Mouse (Mus musculus) activated CD4-positive, CD25-positive, alpha-beta regulatory T cell, adult 4 months (primary cell): ENCODE data around the gene Tbxas1. TPM values are rescaled to one million over a fixed set of nuclear protein-coding genes. Genes with fewer than 3 reads are reported as not detected.

Experiments
- ATAC-seq: one replicate; pipeline ENCODE4 v1.8.0; 2017
- polyA plus RNA-seq, 2 experiments: library from polyadenylated mRNA; unstranded; fragments of 100-300 nt; shearing (Covaris generic); gene quantifications; one replicate each; pipeline ENCODE4 v1.2.1; 2017

Tbxas1 gene
- polyA plus RNA-seq, 2 experiments from 2014 or later: 0.12 to 0.13 TPM

GRCm38 (mm10) chr6:38900479-38901126 lies 25.4 kb downstream of the Tbxas1 start:
- peak; percentile 81 for ATAC-seq

GRCm38 (mm10) chr6:38901152-38901551 lies 25.9 kb downstream of the Tbxas1 start:
- ATAC-seq: peak; percentile 13

GRCm38 (mm10) chr6:38901636-38902035 lies 26.4 kb downstream of the Tbxas1 start:
- ATAC-seq: no peak

- ATAC-seq: no peak
Measured at GRCm38 (mm10) chr6:38902820-38903439, 27.7 kb downstream of the Tbxas1 start.

- no peak for ATAC-seq
Measured at GRCm38 (mm10) chr6:38906005-38906404, 30.8 kb downstream of the Tbxas1 start.

- no peak for ATAC-seq
Measured at GRCm38 (mm10) chr6:38908401-38908800, 33.2 kb downstream of the Tbxas1 start.

GRCm38 (mm10) chr6:38910828-38911559 lies 35.8 kb downstream of the Tbxas1 start:
- ATAC-seq: peak; percentile 78

GRCm38 (mm10) chr6:38912121-38912660 lies 37.0 kb downstream of the Tbxas1 start:
- no peak for ATAC-seq

GRCm38 (mm10) chr6:38912845-38913244 lies 37.6 kb downstream of the Tbxas1 start:
- ATAC-seq: no peak

- ATAC-seq: no peak
Measured at GRCm38 (mm10) chr6:38913386-38914042, 38.3 kb downstream of the Tbxas1 start.

- ATAC-seq: no peak
Measured at GRCm38 (mm10) chr6:38914181-38914580, 39.0 kb downstream of the Tbxas1 start.

- no peak for ATAC-seq
Measured at GRCm38 (mm10) chr6:38915776-38916175, 40.6 kb downstream of the Tbxas1 start.

- no peak for ATAC-seq
Measured at GRCm38 (mm10) chr6:38916571-38916970, 41.4 kb downstream of the Tbxas1 start.

GRCm38 (mm10) chr6:38917415-38917814 lies 42.2 kb downstream of the Tbxas1 start:
- ATAC-seq: no peak

- ATAC-seq: no peak
Measured at GRCm38 (mm10) chr6:38918728-38919127, 43.5 kb downstream of the Tbxas1 start.

- ATAC-seq: no peak
Measured at GRCm38 (mm10) chr6:38919135-38919740, 44.0 kb downstream of the Tbxas1 start.

GRCm38 (mm10) chr6:38920141-38920540 lies 44.9 kb downstream of the Tbxas1 start:
- ATAC-seq: no peak

- no peak for ATAC-seq
Measured at GRCm38 (mm10) chr6:38921095-38921809, 46.0 kb downstream of the Tbxas1 start.

GRCm38 (mm10) chr6:38921810-38922116 lies 46.6 kb downstream of the Tbxas1 start:
- no peak for ATAC-seq

- no peak for ATAC-seq
Measured at GRCm38 (mm10) chr6:38922517-38922916, 47.3 kb downstream of the Tbxas1 start.

- ATAC-seq: no peak
Measured at GRCm38 (mm10) chr6:38923450-38923849, 48.2 kb downstream of the Tbxas1 start.
